ENCODE assay signal across 10 mouse cellular contexts in genomic region chr14:34588498-34588897, GRCm38 (mm10). TPM values are rescaled to one million over a fixed set of nuclear protein-coding genes. Genes with fewer than 3 reads are reported as not detected.
DNase-seq lines count a peak whose midpoint lies in the region; ATAC-seq and TF ChIP-seq lines count a peak whose summit lies in the region.
"Had no signal": no experiment of that assay in that cellular context is flagged by ENCODE, and none has a peak within 500 bp of the region (broad histone marks: within the 10 kb centered on the region; RNA-seq: fewer than 3 reads in every experiment).

Gene Ldb3 (minus strand): TSS chr14:34588682.

- no peak for DNase-seq in lung, postnatal 0 days (ENCODE audit: low spot score)
- DNase-seq in lung, postnatal 4 days, result no peak
- DNase-seq in gastrocnemius, adult 8-10 months (ENCODE audit: low spot score in 2 of 2), result peak; percentile 75 to 86
- DNase-seq in heart, postnatal 0 days (ENCODE audit: low spot score), result peak; percentile 93
- no peak for DNase-seq in kidney, adult 11 months
- DNase-seq in frontal cortex, postnatal 25 days (ENCODE audit: low spot score in 2 of 2), result no peak
- no peak for DNase-seq in thymus, postnatal 0 days (ENCODE audit: low spot score)

- no peak within 1 kb of the TSS for H3K4me3 ChIP-seq in lung, postnatal 0 days (ENCODE audit: low read depth, low read length)
- H3K4me3 ChIP-seq in heart, postnatal 0 days (ENCODE audit: low read depth, low read length), result peak within 1 kb of the TSS; percentile 64
- H3K4me3 ChIP-seq in stomach, embryonic 16.5 days (replicated peaks; ENCODE audit: low read length), result no peak within 1 kb of the TSS
- H3K4me3 ChIP-seq: neural tube, embryonic 13.5 days had no signal

- no peak within 1 kb of the TSS for H3K4me2 ChIP-seq in lung, postnatal 0 days (replicated peaks; ENCODE audit: low read depth, low read length)
- peak within 1 kb of the TSS; percentile 61 for H3K4me2 ChIP-seq in heart, postnatal 0 days (ENCODE audit: low read depth, low read length)
- peak within 1 kb of the TSS; percentile 16 for H3K4me2 ChIP-seq in stomach, embryonic 16.5 days (ENCODE audit: low read depth, low read length)
- H3K4me2 ChIP-seq: neural tube, embryonic 13.5 days had no signal

- H3K27ac ChIP-seq in lung, postnatal 0 days (ENCODE audit: low read length), result no peak within 1 kb of the TSS
- peak within 1 kb of the TSS; percentile 100 for H3K27ac ChIP-seq in heart, postnatal 0 days (ENCODE audit: low read depth)
- 0 out of 2 replicates have a peak within 1 kb of the TSS, but pooled peaks have one; percentile 15 for H3K27ac ChIP-seq in stomach, embryonic 16.5 days (ENCODE audit: low read length)
- H3K27ac ChIP-seq: macrophage; neural tube, embryonic 13.5 days had no signal

- 51% methylated on average over 8 of the region's 8 CpGs for WGBS in lung, postnatal 0 days
- 17% methylated on average over 8 of the region's 8 CpGs for WGBS in heart, postnatal 0 days
- 54% methylated on average over 8 of the region's 8 CpGs for WGBS in stomach, embryonic 16.5 days

- peak; percentile 11; the same call in 1 of the 2 replicates for ATAC-seq in lung, postnatal 0 days
- peak; percentile 73 for ATAC-seq in heart, postnatal 0 days (ENCODE audit: insufficient read depth, low read depth)
- ATAC-seq in stomach, embryonic 16.5 days (ENCODE audit: insufficient read depth, low FRiP score), result peak; percentile 54; the same call in 1 of the 2 replicates

- H3K27me3 ChIP-seq in lung, postnatal 0 days (replicated peaks; ENCODE audit: insufficient read depth, low read length), result no peaks in the 10 kb centered on the region
- H3K27me3 ChIP-seq in heart, postnatal 0 days (ENCODE audit: control insufficient read depth, insufficient read depth, low read length), result no peaks in the 10 kb centered on the region
- H3K27me3 ChIP-seq in stomach, embryonic 16.5 days (ENCODE audit: control insufficient read depth, insufficient read depth, low read length), result no peaks in the 10 kb centered on the region
- H3K27me3 ChIP-seq: neural tube, embryonic 13.5 days had no signal

- no peaks in the 10 kb centered on the region for H3K9me3 ChIP-seq in lung, postnatal 0 days (ENCODE audit: low read length)
- H3K9me3 ChIP-seq in heart, postnatal 0 days (replicated peaks; ENCODE audit: control insufficient read depth, low read length), result no peaks in the 10 kb centered on the region
- H3K9me3 ChIP-seq in stomach, embryonic 16.5 days (replicated peaks; ENCODE audit: control insufficient read depth, low read length), result no peaks in the 10 kb centered on the region
- H3K9me3 ChIP-seq: neural tube, embryonic 13.5 days had no signal

- no peak within 1 kb of the TSS for H3K9ac ChIP-seq in lung, postnatal 0 days (replicated peaks; ENCODE audit: low read depth)
- H3K9ac ChIP-seq in heart, postnatal 0 days (replicated peaks; ENCODE audit: low read depth, low read length), result peak within 1 kb of the TSS; percentile 94
- H3K9ac ChIP-seq in stomach, embryonic 16.5 days (ENCODE audit: low read length), result peak within 1 kb of the TSS; percentile 26; the same call in 1 of the 2 replicates
- H3K9ac ChIP-seq: neural tube, embryonic 13.5 days had no signal

- H3K4me1 ChIP-seq in lung, postnatal 0 days (ENCODE audit: insufficient read depth, low read depth, low read length), result no peaks in the 10 kb centered on the region; the same call in 1 of the 2 replicates
- H3K4me1 ChIP-seq in heart, postnatal 0 days (ENCODE audit: control insufficient read depth, insufficient read depth), result peaks cover 45% of the 10 kb centered on the region
- no peaks in the 10 kb centered on the region; the same call in none of the 2 replicates for H3K4me1 ChIP-seq in stomach, embryonic 16.5 days (ENCODE audit: control insufficient read depth, insufficient read depth, low read length)
- H3K4me1 ChIP-seq: neural tube, embryonic 13.5 days had no signal

- TF ChIP-seq EP300 in lung, postnatal 0 days (IDR thresholded peaks at IDR 0.05), result no peak
- peak; percentile 76; the same call in 1 of the 2 replicates for TF ChIP-seq EP300 in heart, postnatal 0 days (IDR thresholded peaks at IDR 0.05; ENCODE audit: low read depth)

- no peaks in the 10 kb centered on the region for H3K36me3 ChIP-seq in lung, postnatal 0 days (ENCODE audit: insufficient read depth, low read length)
- peaks cover 16% of the 10 kb centered on the region; the same call in 1 of the 2 replicates for H3K36me3 ChIP-seq in heart, postnatal 0 days (replicated peaks; ENCODE audit: control insufficient read depth, insufficient read depth, low read length)
- no peaks in the 10 kb centered on the region for H3K36me3 ChIP-seq in stomach, embryonic 16.5 days (ENCODE audit: control insufficient read depth, insufficient read depth, low read length)
- H3K36me3 ChIP-seq: neural tube, embryonic 13.5 days had no signal

- no peak for TF ChIP-seq CTCF in lung, postnatal 0 days (IDR thresholded peaks at IDR 0.05)
- TF ChIP-seq CTCF in heart, postnatal 0 days (IDR thresholded peaks at IDR 0.05; ENCODE audit: low read depth), result no peak

RNA-seq across cellular contexts. Expression of gene Ldb3, which starts in this region (rescaled TPM):
- polyA plus RNA-seq in lung, postnatal 0 days (2015; fragmentation: Nextera tagmentation; extraction: Ambion mirVana), result 2.6 and 3.3 TPM in 2 replicates
- 1,000 to 10,000 TPM; 1,553 to 2,052 (median 1,838) TPM for total RNA-seq in gastrocnemius, adult 8-10 months (2022)
- total RNA-seq in heart, postnatal 0 days (2014; rRNA removed; ENCODE audit: low replicate concordance), result 518 and 526 TPM in 2 replicates
- polyA plus RNA-seq in heart, postnatal 0 days (2015; fragmentation: Nextera tagmentation; extraction: Ambion mirVana), result 376 and 380 TPM in 2 replicates
- polyA plus RNA-seq in stomach, embryonic 16.5 days (2015; fragmentation: Nextera tagmentation; extraction: Ambion mirVana), result 4.4 and 30.9 TPM in 2 replicates
- polyA plus RNA-seq in thymus, postnatal 0 days (2015; fragmentation: Nextera tagmentation; extraction: Ambion mirVana), result 0.29 and 0.39 TPM in 2 replicates
- polyA plus RNA-seq: macrophage had no signal

Comparison
In these comparisons a context has a peak if more than half of its experiments do, and no peak if none do; other contexts are left out.
1. RNA of gene Ldb3 (polyA plus RNA-seq): 376 to 380 TPM in heart, postnatal 0 days; 4.4 to 30.9 TPM in stomach, embryonic 16.5 days, 2.6 to 3.3 TPM in lung, postnatal 0 days and 0.29 to 0.39 TPM in thymus, postnatal 0 days; every median in the first group is over 10 times any median in the second.
2. ATAC-seq: peak in every context shown above with its lines; median percentile 73 in heart, postnatal 0 days; 54 in stomach, embryonic 16.5 days; 11 in lung, postnatal 0 days.
3. DNase-seq: peak in gastrocnemius, adult 8-10 months (2 of 2) and heart, postnatal 0 days (single experiment); none in lung, postnatal 0 days (single experiment), lung, postnatal 4 days (0 of 2), kidney, adult 11 months (single experiment), frontal cortex, postnatal 25 days (0 of 2) and thymus, postnatal 0 days (single experiment).